8 mouse cellular contexts compared by ENCODE assay signal in genomic region chr1:82289990-82290681, GRCm38 (mm10). TPM values are rescaled to one million over a fixed set of nuclear protein-coding genes. Genes with fewer than 3 reads are reported as not detected.
DNase-seq lines count a peak whose midpoint lies in the region; ATAC-seq and TF ChIP-seq lines count a peak whose summit lies in the region.

No protein-coding gene starts in this region.

- DNase-seq in spleen, adult 18-20 months, result peak; percentile 11 to 18
- DNase-seq in spleen, adult 12 weeks (ENCODE audit: low spot score), result no peak
- peak; percentile 90 for DNase-seq in embryonic facial prominence, embryonic 14.5 days (ENCODE audit: low spot score)
- DNase-seq in kidney, postnatal 0 days (ENCODE audit: low spot score), result peak; percentile 63
- DNase-seq in liver, embryonic 13.5 days, result no peak
- DNase-seq in thymus, postnatal 25 days, result peak; percentile 14

- H3K4me1 ChIP-seq in embryonic facial prominence, embryonic 14.5 days (ENCODE audit: control insufficient read depth, insufficient read depth, low read length), result peaks cover 35% of the 10 kb centered on the region
- peaks cover 27% of the 10 kb centered on the region for H3K4me1 ChIP-seq in heart, embryonic 12.5 days (replicated peaks)
- H3K4me1 ChIP-seq in kidney, postnatal 0 days (replicated peaks; ENCODE audit: insufficient read depth, low read length), result peaks cover 17% of the 10 kb centered on the region; the same call in 1 of the 2 replicates
- peaks cover 20% of the 10 kb centered on the region for H3K4me1 ChIP-seq in liver, embryonic 13.5 days (replicated peaks)
- peaks cover 61% of the 10 kb centered on the region for H3K4me1 ChIP-seq in neural tube, embryonic 15.5 days

- H3K27me3 ChIP-seq in embryonic facial prominence, embryonic 14.5 days (replicated peaks; ENCODE audit: control insufficient read depth, insufficient read depth, low read length), result no peaks in the 10 kb centered on the region; the same call in 1 of the 2 replicates
- H3K27me3 ChIP-seq in heart, embryonic 12.5 days (replicated peaks), result peaks cover 11% of the 10 kb centered on the region
- H3K27me3 ChIP-seq in kidney, postnatal 0 days (ENCODE audit: insufficient read depth, low read length), result no peaks in the 10 kb centered on the region
- H3K27me3 ChIP-seq in liver, embryonic 13.5 days, result peaks cover 90% of the 10 kb centered on the region
- no peaks in the 10 kb centered on the region for H3K27me3 ChIP-seq in neural tube, embryonic 15.5 days (replicated peaks)

- TF ChIP-seq CTCF in kidney, postnatal 0 days (IDR thresholded peaks at IDR 0.05; ENCODE audit: low read depth), result peak; percentile 46

- under 1% methylated on average over 45 of the region's 45 CpGs for WGBS in embryonic facial prominence, embryonic 14.5 days
- 1% methylated on average over 45 of the region's 45 CpGs for WGBS in heart, embryonic 12.5 days
- WGBS in kidney, postnatal 0 days, result 0% methylated on average over 45 of the region's 45 CpGs
- WGBS in liver, embryonic 13.5 days (ENCODE audit: insufficient replicate concordance), result 1% methylated on average over 45 of the region's 45 CpGs
- under 1% methylated on average over 45 of the region's 45 CpGs for WGBS in neural tube, embryonic 15.5 days

- peak overlapping the region; percentile 95 for H3K27ac ChIP-seq in embryonic facial prominence, embryonic 14.5 days (replicated peaks; ENCODE audit: low read depth, low read length)
- H3K27ac ChIP-seq in heart, embryonic 12.5 days (ENCODE audit: poor library complexity, severe bottlenecking), result peak overlapping the region; percentile 96
- peak overlapping the region; percentile 94 for H3K27ac ChIP-seq in kidney, postnatal 0 days
- H3K27ac ChIP-seq in liver, embryonic 13.5 days, result peak overlapping the region; percentile 47
- H3K27ac ChIP-seq in neural tube, embryonic 15.5 days (replicated peaks), result peak overlapping the region; percentile 98

- H3K4me2 ChIP-seq in embryonic facial prominence, embryonic 14.5 days (ENCODE audit: low read depth, low read length), result peak overlapping the region; percentile 57
- H3K4me2 ChIP-seq in heart, embryonic 12.5 days, result peak overlapping the region; percentile 84
- H3K4me2 ChIP-seq in kidney, postnatal 0 days (ENCODE audit: low read length), result peak overlapping the region; percentile 82
- H3K4me2 ChIP-seq in liver, embryonic 13.5 days, result peak overlapping the region; percentile 61
- H3K4me2 ChIP-seq in neural tube, embryonic 15.5 days, result peak overlapping the region; percentile 86

- no peaks in the 10 kb centered on the region for H3K9me3 ChIP-seq in embryonic facial prominence, embryonic 14.5 days (ENCODE audit: control insufficient read depth, low read length)
- no peaks in the 10 kb centered on the region for H3K9me3 ChIP-seq in heart, embryonic 12.5 days (replicated peaks)
- no peaks in the 10 kb centered on the region for H3K9me3 ChIP-seq in kidney, postnatal 0 days (replicated peaks; ENCODE audit: low read length)
- H3K9me3 ChIP-seq in liver, embryonic 13.5 days (replicated peaks), result no peaks in the 10 kb centered on the region
- H3K9me3 ChIP-seq in neural tube, embryonic 15.5 days (replicated peaks), result no peaks in the 10 kb centered on the region

- peaks cover 21% of the 10 kb centered on the region; the same call in 1 of the 2 replicates for H3K36me3 ChIP-seq in embryonic facial prominence, embryonic 14.5 days (ENCODE audit: control insufficient read depth, insufficient read depth, low read length)
- H3K36me3 ChIP-seq in heart, embryonic 12.5 days, result peaks cover 23% of the 10 kb centered on the region
- no peaks in the 10 kb centered on the region for H3K36me3 ChIP-seq in kidney, postnatal 0 days (ENCODE audit: insufficient read depth, low read length)
- peaks cover 16% of the 10 kb centered on the region for H3K36me3 ChIP-seq in liver, embryonic 13.5 days
- H3K36me3 ChIP-seq in neural tube, embryonic 15.5 days, result peaks cover 6% of the 10 kb centered on the region; the same call in 1 of the 2 replicates

- peak overlapping the region; percentile 84 for H3K9ac ChIP-seq in embryonic facial prominence, embryonic 14.5 days (ENCODE audit: low read depth, low read length)
- peak overlapping the region; percentile 80 for H3K9ac ChIP-seq in heart, embryonic 12.5 days
- peak overlapping the region; percentile 62 for H3K9ac ChIP-seq in kidney, postnatal 0 days (ENCODE audit: low read depth, low read length)
- H3K9ac ChIP-seq in liver, embryonic 13.5 days, result peak overlapping the region; percentile 53
- peak overlapping the region; percentile 82 for H3K9ac ChIP-seq in neural tube, embryonic 15.5 days (replicated peaks)

- no peak for ATAC-seq in embryonic facial prominence, embryonic 14.5 days (ENCODE audit: low read depth)
- ATAC-seq in heart, embryonic 12.5 days (ENCODE audit: insufficient number of reproducible peaks, low FRiP score), result no peak
- no peak for ATAC-seq in kidney, postnatal 0 days (replicated peaks; ENCODE audit: low FRiP score, low read depth)
- no peak for ATAC-seq in liver, embryonic 13.5 days (ENCODE audit: low read depth)
- ATAC-seq in neural tube, embryonic 15.5 days (ENCODE audit: low FRiP score), result peak; percentile 3; the same call in 1 of the 2 replicates

- peak overlapping the region; percentile 83 for H3K4me3 ChIP-seq in embryonic facial prominence, embryonic 14.5 days (ENCODE audit: low read depth, low read length)
- peak overlapping the region; percentile 79 for H3K4me3 ChIP-seq in heart, embryonic 12.5 days
- H3K4me3 ChIP-seq in kidney, postnatal 0 days (replicated peaks; ENCODE audit: low read depth, low read length), result peak overlapping the region; percentile 68
- H3K4me3 ChIP-seq in liver, embryonic 13.5 days (replicated peaks), result peak overlapping the region; percentile 57
- peak overlapping the region; percentile 70 for H3K4me3 ChIP-seq in neural tube, embryonic 15.5 days (replicated peaks)

RNA-seq across cellular contexts. Expression of gene Irs1, which starts 1.1 kb away (rescaled TPM):
- 14.8 and 16.1 TPM in 2 replicates for polyA plus RNA-seq in embryonic facial prominence, embryonic 14.5 days (2014; fragmentation: Nextera tagmentation; extraction: Ambion mirVana)
- polyA plus RNA-seq in heart, embryonic 12.5 days (2016; fragmentation: Nextera tagmentation; extraction: Ambion mirVana), result 17.5 and 18.7 TPM in 2 replicates
- polyA plus RNA-seq in kidney, postnatal 0 days (2015; fragmentation: Nextera tagmentation; extraction: Ambion mirVana), result 3.0 and 3.1 TPM in 2 replicates
- 0.75 and 0.96 TPM in 2 replicates for polyA plus RNA-seq in liver, embryonic 13.5 days (2015; fragmentation: Nextera tagmentation; extraction: Ambion mirVana)
- 7.5 and 8.1 TPM in 2 replicates for polyA plus RNA-seq in neural tube, embryonic 15.5 days (2015; fragmentation: Nextera tagmentation; extraction: Ambion mirVana)

RNA-seq across cellular contexts. Expression of gene Rhbdd1, which starts 26.1 kb away (rescaled TPM):
- 6.7 and 6.8 TPM in 2 replicates for polyA plus RNA-seq in embryonic facial prominence, embryonic 14.5 days (2014; fragmentation: Nextera tagmentation; extraction: Ambion mirVana)
- 11.5 and 11.9 TPM in 2 replicates for polyA plus RNA-seq in heart, embryonic 12.5 days (2016; fragmentation: Nextera tagmentation; extraction: Ambion mirVana)
- polyA plus RNA-seq in kidney, postnatal 0 days (2015; fragmentation: Nextera tagmentation; extraction: Ambion mirVana), result 8.0 and 8.6 TPM in 2 replicates
- 8.6 and 10.3 TPM in 2 replicates for polyA plus RNA-seq in liver, embryonic 13.5 days (2015; fragmentation: Nextera tagmentation; extraction: Ambion mirVana)
- polyA plus RNA-seq in neural tube, embryonic 15.5 days (2015; fragmentation: Nextera tagmentation; extraction: Ambion mirVana), result 4.1 and 4.7 TPM in 2 replicates

RNA-seq across cellular contexts. Expression of gene Gm9747, which starts 57.2 kb away (rescaled TPM):
- 53.6 and 55.0 TPM in 2 replicates for polyA plus RNA-seq in embryonic facial prominence, embryonic 14.5 days (2014; fragmentation: Nextera tagmentation; extraction: Ambion mirVana)
- 40.0 and 42.3 TPM in 2 replicates for polyA plus RNA-seq in heart, embryonic 12.5 days (2016; fragmentation: Nextera tagmentation; extraction: Ambion mirVana)
- polyA plus RNA-seq in kidney, postnatal 0 days (2015; fragmentation: Nextera tagmentation; extraction: Ambion mirVana), result 10.8 and 11.1 TPM in 2 replicates
- polyA plus RNA-seq in liver, embryonic 13.5 days (2015; fragmentation: Nextera tagmentation; extraction: Ambion mirVana), result 2.6 and 3.3 TPM in 2 replicates
- polyA plus RNA-seq in neural tube, embryonic 15.5 days (2015; fragmentation: Nextera tagmentation; extraction: Ambion mirVana), result 26.1 and 28.6 TPM in 2 replicates

Comparison
In these comparisons a context has a peak if more than half of its experiments do, and no peak if none do; other contexts are left out.
1. DNase-seq: peak in spleen, adult 18-20 months (2 of 2), embryonic facial prominence, embryonic 14.5 days (single experiment), kidney, postnatal 0 days (single experiment) and thymus, postnatal 25 days (single experiment); none in spleen, adult 12 weeks (single experiment) and liver, embryonic 13.5 days (single experiment).
2. H3K27ac ChIP-seq: peak in every context shown above with its lines; median percentile 98 in neural tube, embryonic 15.5 days; 96 in heart, embryonic 12.5 days; 95 in embryonic facial prominence, embryonic 14.5 days; 94 in kidney, postnatal 0 days; 47 in liver, embryonic 13.5 days.
3. Peak in every context shown above with its lines, with median percentiles within 50 percentile points of each other: H3K4me2 ChIP-seq, H3K4me3 ChIP-seq and H3K9ac ChIP-seq.